Mouse (Mus musculus) heart, embryonic 11.5 days (tissue): ENCODE data around the gene Tfap2b. TPM values are rescaled to one million over a fixed set of nuclear protein-coding genes. Genes with fewer than 3 reads are reported as not detected.

Experiments used
- ATAC-seq: fragments of 200-750 bp; cut with Nextera tagmentation; replicated peaks from 2 replicates; pipeline ENCODE4 v1.8.0; 2017; ENCODE audit warnings: moderate library complexity; ENCODE audit not compliant: insufficient number of reproducible peaks, low FRiP score, low TSS enrichment
- H3K27ac ChIP-seq: fragments of 300-500 bp; sonication (generic); 2 replicates; pipeline ENCODE4 v1.5.1; 2014; ENCODE audit warnings: mild to moderate bottlenecking, low read depth, low read length
- H3K27me3 ChIP-seq: fragments of 300-500 bp; sonication (generic); 2 replicates; pipeline ENCODE4 v1.6.1; 2014; ENCODE audit warnings: mild to moderate bottlenecking, low read length, mixed read lengths; ENCODE audit not compliant: control insufficient read depth, insufficient read depth
- H3K36me3 ChIP-seq: fragments of 300-500 bp; sonication (generic); 2 replicates; pipeline ENCODE4 v1.6.1; 2014; ENCODE audit warnings: mild to moderate bottlenecking, low read length, moderate library complexity, mixed read lengths; ENCODE audit not compliant: control insufficient read depth, insufficient read depth
- H3K4me1 ChIP-seq: fragments of 300-500 bp; sonication (generic); 2 replicates; pipeline ENCODE4 v1.6.1; 2014; ENCODE audit warnings: low read length; ENCODE audit not compliant: control insufficient read depth, insufficient read depth
- H3K4me2 ChIP-seq: fragments of 300-500 bp; sonication (generic); 2 replicates; pipeline ENCODE4 v1.6.1; 2014; ENCODE audit warnings: mild to moderate bottlenecking, moderate library complexity
- H3K4me3 ChIP-seq: fragments of 300-500 bp; sonication (generic); 2 replicates; pipeline ENCODE4 v1.5.1; 2014; ENCODE audit warnings: low read depth, low read length
- H3K9ac ChIP-seq: fragments of 300-500 bp; sonication (generic); 2 replicates; pipeline ENCODE4 v1.6.1; 2014; ENCODE audit warnings: mild to moderate bottlenecking, low read depth, low read length, moderate library complexity
- H3K9me3 ChIP-seq: fragments of 300-500 bp; sonication (generic); replicated peaks from 2 replicates; pipeline ENCODE4 v1.6.1; 2016; ENCODE audit warnings: low read length; ENCODE audit not compliant: control insufficient read depth
- WGBS: fragments of 180-500 bp; shearing (Covaris S2); extraction: QIAGEN DNeasy Blood & Tissue Kit; methylation state at CpG from one replicate; pipeline ENCODE4 v1.1.7; 2014; ENCODE audit not compliant: insufficient replicate concordance; 5-methylcytosine and 5-hydroxymethylcytosine counted together
- polyA plus RNA-seq: library from polyadenylated mRNA; unstranded; fragments of >200 nt; fragmentation: Nextera tagmentation; extraction: Ambion mirVana; gene quantifications from 2 replicates; pipeline ENCODE4 v1.2.1, GENCODE M21; 2014

Tfap2b gene
- polyA plus RNA-seq, result 0.48 and 1.3 TPM in 2 replicates

- H3K4me2 ChIP-seq, result peak within 1 kb of the TSS; percentile 56
- peaks cover 49% of the 10 kb centered on the region for H3K27me3 ChIP-seq
- WGBS, result 1% methylated on average over 26 of the region's 26 CpGs
- H3K4me3 ChIP-seq, result peak within 1 kb of the TSS; percentile 35
- no peaks in the 10 kb centered on the region for H3K9me3 ChIP-seq
- no peaks in the 10 kb centered on the region for H3K4me1 ChIP-seq
- H3K36me3 ChIP-seq, result no peaks in the 10 kb centered on the region
- ATAC-seq, result no peak
- no peak within 1 kb of the TSS for H3K27ac ChIP-seq
- no peak within 1 kb of the TSS for H3K9ac ChIP-seq
These were observed at the start of gene Tfap2b for GRCm38 (mm10) chr1:19208641-19209358. Gene Tfap2b, plus strand, starts transcription at chr1:19208914.

DNA sequence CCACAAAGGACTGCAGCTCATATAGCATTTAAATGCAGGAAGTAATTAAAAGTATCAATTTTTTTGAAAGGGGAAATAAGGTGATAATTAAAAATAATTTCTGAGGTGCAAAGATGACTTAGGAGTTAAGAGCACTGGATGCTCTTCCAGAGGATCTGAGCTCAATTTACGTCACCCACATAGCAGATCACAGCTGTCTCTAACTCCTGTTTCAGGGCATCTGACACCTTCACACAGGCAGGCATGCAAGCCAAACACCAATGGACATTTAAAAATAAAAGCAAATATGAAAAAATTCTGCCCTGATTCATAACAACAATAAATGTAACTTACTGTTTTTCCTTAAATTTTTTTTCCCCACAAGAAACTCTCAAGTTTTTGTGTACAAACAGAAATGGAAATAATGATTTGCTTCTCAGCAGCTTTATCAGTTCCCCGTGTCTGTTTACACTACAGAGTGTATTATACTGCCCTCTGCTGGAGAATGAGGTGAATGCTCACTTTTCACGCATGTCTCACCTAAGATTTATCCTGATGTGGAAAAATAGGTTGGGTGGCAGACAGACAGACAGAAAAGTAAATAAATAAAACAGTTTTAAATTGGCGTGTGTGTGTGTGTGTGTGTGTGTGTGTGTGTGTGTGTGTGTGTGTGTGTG, 29.8 kb upstream of the Tfap2b start:
- no peak overlapping the region for H3K9ac ChIP-seq
- no peak overlapping the region for H3K4me3 ChIP-seq
- no peaks in the 10 kb centered on the region for H3K4me1 ChIP-seq
- H3K4me2 ChIP-seq, result no peak overlapping the region
- no peaks in the 10 kb centered on the region for H3K27me3 ChIP-seq
- no peaks in the 10 kb centered on the region for H3K36me3 ChIP-seq
- 10% methylated on average over 4 of the region's 4 CpGs for WGBS
- H3K27ac ChIP-seq, result no peak overlapping the region
- H3K9me3 ChIP-seq, result no peaks in the 10 kb centered on the region
- no peak for ATAC-seq

DNA sequence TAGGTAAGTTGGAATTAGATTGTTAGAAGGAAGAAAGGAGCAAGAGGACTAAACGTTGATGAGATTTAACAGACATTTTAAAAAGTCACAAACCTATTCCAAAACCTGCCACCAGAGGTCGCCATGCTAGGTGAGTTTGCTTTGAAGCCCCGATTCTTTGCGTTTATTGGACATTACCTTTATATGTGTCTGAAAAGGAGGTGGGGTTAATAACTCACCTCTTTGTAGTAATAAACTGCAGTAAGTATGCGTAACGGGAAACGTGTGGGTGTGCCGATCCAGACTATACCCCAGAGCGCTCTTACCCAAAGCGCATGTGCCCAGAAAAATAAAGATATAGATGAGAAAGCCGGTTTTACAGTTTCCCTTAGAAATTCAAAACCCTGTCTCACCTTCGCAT, 3.1 kb upstream of the Tfap2b start:
- H3K27ac ChIP-seq, result no peak overlapping the region
- H3K27me3 ChIP-seq, result peaks cover 22% of the 10 kb centered on the region
- no peaks in the 10 kb centered on the region for H3K9me3 ChIP-seq
- H3K4me2 ChIP-seq, result peak overlapping the region; percentile 63
- H3K9ac ChIP-seq, result no peak overlapping the region
- no peaks in the 10 kb centered on the region for H3K4me1 ChIP-seq
- no peak for ATAC-seq
- WGBS, result 4% methylated on average over 12 of the region's 12 CpGs
- H3K4me3 ChIP-seq, result peak overlapping the region; percentile 34
- no peaks in the 10 kb centered on the region for H3K36me3 ChIP-seq

- ATAC-seq, result no peak
- no peak overlapping the region for H3K27ac ChIP-seq
- no peak overlapping the region for H3K4me2 ChIP-seq
- no peaks in the 10 kb centered on the region for H3K4me1 ChIP-seq
- no peak overlapping the region for H3K9ac ChIP-seq
- H3K36me3 ChIP-seq, result no peaks in the 10 kb centered on the region
- 0 out of 2 replicates have a peak overlapping the region, but pooled peaks have one; percentile 8 for H3K4me3 ChIP-seq
- no peaks in the 10 kb centered on the region for H3K9me3 ChIP-seq
- peaks cover 27% of the 10 kb centered on the region for H3K27me3 ChIP-seq
- WGBS, result 3% methylated on average over 7 of the region's 7 CpGs
These were observed 2.5 kb upstream of the Tfap2b start for GRCm38 (mm10) chr1:19206194-19206593.

DNA sequence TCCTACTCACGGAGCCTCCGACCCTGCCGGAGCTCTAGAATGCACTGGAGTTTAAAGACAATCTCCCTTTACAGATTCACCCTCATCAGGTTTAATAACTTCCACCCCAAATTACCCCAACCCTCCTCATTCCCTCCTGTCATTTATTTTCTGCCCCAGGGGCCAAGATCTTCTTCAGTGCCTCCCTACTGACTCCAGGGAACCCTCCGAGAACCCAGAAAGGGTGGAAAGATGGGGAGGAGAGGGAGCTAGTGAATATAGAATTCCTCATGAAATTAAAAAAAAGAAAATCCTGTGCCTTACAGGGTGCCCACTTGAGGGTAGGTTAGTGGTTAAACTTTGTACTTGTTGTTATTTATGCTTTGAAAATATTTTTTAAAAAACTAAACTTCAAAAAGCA, 1.1 kb upstream of the Tfap2b start:
- Histone ChIP-seq H3K36me3 (no peaks in the 10 kb centered on the region), H3K27me3 (peaks cover 39% of the 10 kb centered on the region), H3K4me1 (no peaks in the 10 kb centered on the region), H3K27ac (no peak overlapping the region), H3K4me2 (no peak overlapping the region), H3K9me3 (no peaks in the 10 kb centered on the region), H3K4me3 (no peak overlapping the region), H3K9ac (no peak overlapping the region)
- WGBS, result 2% methylated on average over 4 of the region's 4 CpGs
- no peak for ATAC-seq

DNA sequence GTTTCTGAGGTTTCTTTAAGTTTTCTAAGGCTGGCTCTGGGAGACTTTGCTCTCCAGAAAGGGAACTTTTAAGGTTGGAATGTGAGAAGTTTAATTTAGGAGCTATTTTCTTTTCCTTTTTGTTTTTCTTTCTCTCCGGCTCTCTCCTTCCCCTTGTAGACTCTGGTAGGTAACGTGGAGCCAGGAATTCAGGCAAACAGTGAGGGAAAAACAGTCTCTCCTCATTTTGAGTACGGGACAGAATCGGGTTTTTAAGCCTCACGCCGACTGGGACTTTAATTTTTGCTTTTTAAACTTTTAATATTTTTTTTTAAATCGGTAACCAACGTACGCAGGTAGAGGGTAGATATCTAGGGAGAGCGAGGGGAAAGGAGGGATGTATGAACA, 638 bp downstream of the Tfap2b start:
- Histone ChIP-seq H3K9me3 (no peaks in the 10 kb centered on the region), H3K9ac (no peak overlapping the region), H3K36me3 (no peaks in the 10 kb centered on the region), H3K4me1 (no peaks in the 10 kb centered on the region), H3K4me3 (peak overlapping the region; percentile 35; the same call in 1 of the 2 replicates), H3K27ac (no peak overlapping the region), H3K4me2 (peak overlapping the region; percentile 56; the same call in 1 of the 2 replicates), H3K27me3 (peaks cover 55% of the 10 kb centered on the region)
- WGBS, result under 1% methylated on average over 10 of the region's 10 CpGs
- no peak for ATAC-seq

DNA sequence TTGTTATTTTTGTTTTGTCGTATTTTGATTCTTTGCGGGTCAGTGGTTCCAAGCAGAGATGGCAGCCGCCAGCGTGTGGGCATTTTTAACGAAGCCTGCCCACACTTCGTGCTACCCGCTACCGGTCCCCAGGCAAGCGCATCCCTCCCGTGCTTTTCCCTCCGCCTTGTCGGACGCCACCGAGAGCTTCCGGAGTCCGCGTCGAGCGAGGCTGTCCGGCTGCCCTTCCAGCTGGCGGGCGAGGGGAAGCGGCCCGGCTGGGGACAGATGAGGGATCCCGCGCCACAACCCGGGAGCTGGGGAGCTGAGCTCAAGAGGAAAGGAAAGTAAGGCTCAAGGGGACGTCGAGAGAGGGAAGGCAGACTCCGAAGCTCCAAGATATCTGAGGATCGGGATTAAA, 1.1 kb downstream of the Tfap2b start:
- peak overlapping the region; percentile 35 for H3K4me3 ChIP-seq
- no peaks in the 10 kb centered on the region for H3K4me1 ChIP-seq
- no peak overlapping the region for H3K9ac ChIP-seq
- H3K4me2 ChIP-seq, result peak overlapping the region; percentile 56
- no peaks in the 10 kb centered on the region for H3K9me3 ChIP-seq
- peaks cover 59% of the 10 kb centered on the region for H3K27me3 ChIP-seq
- no peak overlapping the region for H3K27ac ChIP-seq
- WGBS, result under 1% methylated on average over 31 of the region's 31 CpGs
- H3K36me3 ChIP-seq, result no peaks in the 10 kb centered on the region
- no peak for ATAC-seq

DNA sequence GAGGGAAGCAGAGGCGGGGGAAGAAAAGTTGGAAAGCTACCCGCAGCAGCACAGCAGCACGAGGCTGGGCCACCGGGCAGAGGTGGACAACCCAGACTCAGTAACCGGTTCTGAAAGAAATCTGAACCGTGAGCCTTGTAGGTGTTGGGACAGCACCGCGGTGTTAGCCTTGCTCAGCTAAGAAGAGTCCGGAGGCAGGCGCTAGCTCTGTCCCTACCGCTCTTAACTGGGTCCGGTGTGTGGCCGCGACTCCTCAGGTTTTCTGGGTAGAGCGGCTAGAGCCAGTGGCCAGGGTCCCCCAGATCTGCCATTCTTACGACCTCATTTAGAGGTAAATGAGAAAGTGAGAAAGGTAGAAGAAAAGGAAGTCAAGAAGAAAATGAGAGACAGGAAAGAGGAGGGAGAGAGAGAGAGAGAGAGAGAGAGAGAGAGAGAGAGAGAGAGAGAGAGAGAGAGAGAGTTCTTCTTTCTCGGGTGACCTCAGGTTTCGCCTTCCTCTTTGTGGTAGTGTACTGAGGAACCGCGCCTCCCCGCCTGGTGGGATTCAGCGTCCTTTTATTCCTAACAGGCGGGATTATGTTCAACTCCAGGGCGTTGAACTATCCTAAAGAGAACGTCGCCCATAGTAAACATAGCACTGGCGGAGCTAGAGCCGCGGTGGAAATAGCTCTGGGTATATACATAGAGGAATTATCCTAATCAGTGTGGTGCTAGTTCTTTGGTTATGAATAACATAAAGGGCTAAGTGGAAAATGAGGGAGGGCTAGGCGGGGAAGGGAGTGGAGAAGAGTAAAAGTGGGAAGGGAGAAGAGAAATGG, 1.7 kb downstream of the Tfap2b start:
- Histone ChIP-seq H3K4me2 (peak overlapping the region; percentile 56), H3K9me3 (no peaks in the 10 kb centered on the region), H3K27ac (no peak overlapping the region), H3K4me1 (no peaks in the 10 kb centered on the region), H3K9ac (no peak overlapping the region), H3K36me3 (no peaks in the 10 kb centered on the region), H3K4me3 (peak overlapping the region; percentile 35), H3K27me3 (peaks cover 65% of the 10 kb centered on the region)
- WGBS, result under 1% methylated on average over 30 of the region's 30 CpGs
- ATAC-seq, result peak; percentile 35; the same call in 1 of the 2 replicates
